Mouse (Mus musculus) thymus, adult 2 months (tissue): ENCODE measurements around the gene Olfr711. TPM values are rescaled to one million over a fixed set of nuclear protein-coding genes. Genes with fewer than 3 reads are reported as not detected.
"Not testable (repeated sequence)": the region's sequence is repeated elsewhere in the genome, so short reads cannot be mapped to it uniquely, and the experiment has no call there.

Experiments
- DNase-seq: peaks from one replicate; pipeline ENCODE4 v3.0.0; 2021
- H3K27ac ChIP-seq: fragments of 200-500 bp; 2 replicates; pipeline ENCODE4 v1.5.1; 2012; ENCODE audit warnings: low read length, control low read depth; ENCODE audit not compliant: control insufficient read depth, insufficient read depth
- H3K27me3 ChIP-seq: fragments of 200-500 bp; 2 replicates; pipeline ENCODE4 v1.6.1; 2012; ENCODE audit warnings: mild to moderate bottlenecking, low read length, moderate library complexity, mixed read lengths; ENCODE audit not compliant: control insufficient read depth, insufficient read depth
- H3K36me3 ChIP-seq: fragments of 200-500 bp; 2 replicates; pipeline ENCODE4 v1.6.1; 2012; ENCODE audit warnings: mild to moderate bottlenecking, low read length, moderate library complexity; ENCODE audit not compliant: control insufficient read depth, insufficient read depth
- H3K4me1 ChIP-seq: fragments of 200-500 bp; replicated peaks from 2 replicates; pipeline ENCODE4 v1.6.1; 2012; ENCODE audit warnings: low read length; ENCODE audit not compliant: control insufficient read depth, insufficient read depth
- H3K4me3 ChIP-seq: fragments of 200-500 bp; 2 replicates; pipeline ENCODE4 v1.5.1; 2012; ENCODE audit warnings: mild to moderate bottlenecking, low read length, control low read depth, moderate library complexity; ENCODE audit not compliant: control insufficient read depth, insufficient read depth
- CTCF ChIP-seq: fragments of 200-500 bp; IDR thresholded peaks from 2 replicates; pipeline ENCODE4 v1.5.1; 2012; ENCODE audit warnings: mild to moderate bottlenecking, control low read depth, low read length, moderate library complexity, borderline replicate concordance; ENCODE audit not compliant: control insufficient read depth, poor library complexity, insufficient read depth; ENCODE audit errors: extremely low read depth
- POLR2A ChIP-seq: fragments of 200-500 bp; IDR thresholded peaks from 2 replicates; pipeline ENCODE4 v1.6.1; 2012; ENCODE audit warnings: mild to moderate bottlenecking, low read length, control low read depth, moderate library complexity; ENCODE audit not compliant: control insufficient read depth, poor library complexity, insufficient read depth; ENCODE audit errors: extremely low read depth
- WGBS: fragments of 180-500 bp; shearing (Covaris S2); methylation state at CpG from one replicate; pipeline ENCODE4 v1.1.7; 2018; 5-methylcytosine and 5-hydroxymethylcytosine counted together
- polyA plus RNA-seq: library from polyadenylated mRNA; depleted of rRNA; stranded (reverse); fragments of >200 nt; gene quantifications from 2 replicates; pipeline ENCODE4 v1.2.3, GENCODE M21; 2012; rRNA removed

The Olfr711 gene
- polyA plus RNA-seq, 1 experiment = not detected

DNA sequence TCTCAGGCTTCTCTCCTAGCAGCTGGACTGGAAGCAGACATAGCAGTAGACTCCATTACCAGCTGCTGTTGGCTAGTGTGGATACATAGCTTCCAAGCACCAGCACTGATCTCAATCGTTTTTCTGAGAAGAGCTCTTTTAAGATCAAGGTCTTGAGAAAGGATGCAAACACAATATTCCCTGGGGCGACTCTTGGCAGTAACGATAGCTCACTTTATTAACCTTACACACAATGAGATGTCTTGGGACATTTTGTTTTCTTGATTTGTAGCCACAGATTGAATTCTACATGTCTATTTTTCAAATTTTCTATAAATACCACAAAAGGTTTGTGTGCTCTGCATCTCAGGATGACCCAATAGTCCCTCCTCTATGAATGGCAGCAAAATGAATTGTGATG, 27.0 kb downstream of the Olfr711 start, which contains the start of gene Olfr710:
Gene Olfr710 (minus strand): TSS at position 101 of the 400 bp plus-strand sequence.
- no peak within 1 kb of the TSS for H3K27ac ChIP-seq
- H3K4me3 ChIP-seq = no peak within 1 kb of the TSS
- no peaks in the 10 kb centered on the region for H3K4me1 ChIP-seq
- no peaks in the 10 kb centered on the region for H3K27me3 ChIP-seq
- TF ChIP-seq CTCF (no peak), POLR2A (no peak)
- DNase-seq = no peak
- no peaks in the 10 kb centered on the region for H3K36me3 ChIP-seq
- 90% methylated on average over 3 of the region's 3 CpGs for WGBS

DNA sequence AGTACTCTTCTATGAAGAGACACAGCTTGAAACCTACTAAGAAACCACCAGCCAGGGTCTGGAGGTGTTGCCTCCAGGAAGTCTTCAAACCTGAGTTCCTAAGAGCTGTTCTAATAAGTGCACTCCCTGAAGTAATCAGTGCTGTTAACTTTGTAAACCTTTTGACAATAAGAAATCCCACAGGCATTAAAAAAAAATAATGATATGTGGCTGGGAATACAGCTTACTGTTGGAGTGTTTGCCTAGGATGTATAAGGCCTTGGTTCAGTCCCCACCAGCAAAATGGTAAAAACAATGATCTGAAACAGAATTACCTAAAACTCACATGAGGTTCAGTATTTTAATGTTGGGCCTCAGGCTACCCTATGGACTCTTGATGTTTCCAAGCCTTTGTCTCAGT, 43.1 kb downstream of the Olfr711 start, which contains the start of gene Olfr709-ps1:
Gene Olfr709-ps1 (minus strand): TSS at position 101 of the 400 bp plus-strand sequence.
- Histone ChIP-seq H3K4me1 (no peaks in the 10 kb centered on the region), H3K27ac (no peak within 1 kb of the TSS), H3K27me3 (no peaks in the 10 kb centered on the region), H3K4me3 (no peak within 1 kb of the TSS), H3K36me3 (no peaks in the 10 kb centered on the region)
- TF ChIP-seq POLR2A (no peak), CTCF (no peak)
- DNase-seq = no peak

DNA sequence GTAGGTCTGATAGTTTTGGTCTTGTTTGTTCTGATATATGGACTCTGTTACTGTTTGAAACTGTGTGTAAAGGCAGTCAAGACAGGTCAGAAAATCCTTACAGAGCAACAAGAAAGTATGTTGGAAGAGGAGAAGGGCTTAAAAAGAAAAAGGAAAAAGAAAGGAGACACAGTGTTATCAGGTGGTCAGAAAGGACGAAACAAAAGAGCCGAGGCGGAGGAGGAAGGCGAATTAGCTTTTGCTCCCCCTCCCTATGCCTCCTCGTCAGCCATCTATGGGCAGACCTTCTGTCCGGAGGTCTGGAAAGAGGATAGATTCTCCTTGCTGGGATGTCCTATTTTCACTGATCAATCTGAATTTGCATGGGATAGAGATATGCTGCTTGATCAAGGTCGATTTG, 54.3 kb downstream of the Olfr711 start:
- H3K4me3 ChIP-seq, H3K27me3 ChIP-seq, H3K4me1 ChIP-seq, DNase-seq, H3K36me3 ChIP-seq, H3K27ac ChIP-seq: not testable (repeated sequence)
- 95% methylated on average over 7 of the region's 7 CpGs for WGBS

Other genes with a start within 250 kb of the Olfr711 start
- not detected in 2 replicates for gene Olfr697, start 233.0 kb downstream of the Olfr711 start, polyA plus RNA-seq
- not detected in 2 replicates for gene Olfr698, start 220.1 kb downstream of the Olfr711 start, polyA plus RNA-seq
- not detected in 2 replicates for gene Olfr699, start 182.3 kb downstream of the Olfr711 start, polyA plus RNA-seq
- not detected in 2 replicates for gene Olfr700, start 166.6 kb downstream of the Olfr711 start, polyA plus RNA-seq
- 0.09 TPM in 1 of 2 replicates, not detected in the other for gene Olfr701, start 161.3 kb downstream of the Olfr711 start, polyA plus RNA-seq
- gene Olfr702, start 141.6 kb downstream of the Olfr711 start, polyA plus RNA-seq = not detected in 2 replicates
- not detected in 2 replicates for gene Olfr703, start 132.1 kb downstream of the Olfr711 start, polyA plus RNA-seq
- not detected in 2 replicates for gene Olfr704, start 112.3 kb downstream of the Olfr711 start, polyA plus RNA-seq
- not detected in 2 replicates for gene Olfr705, start 98.6 kb downstream of the Olfr711 start, polyA plus RNA-seq
- not detected in 2 replicates for gene Olfr706, start 87.3 kb downstream of the Olfr711 start, polyA plus RNA-seq
- gene Olfr707, start 74.2 kb downstream of the Olfr711 start, polyA plus RNA-seq = not detected in 2 replicates
- not detected in 2 replicates for gene Olfr1532-ps1, start 67.5 kb downstream of the Olfr711 start, polyA plus RNA-seq
- not detected in 2 replicates for gene Olfr709-ps1, start 43.2 kb downstream of the Olfr711 start, polyA plus RNA-seq
- not detected in 2 replicates for gene Olfr710, start 27.1 kb downstream of the Olfr711 start, polyA plus RNA-seq
- gene Olfr6, start 11.5 kb downstream of the Olfr711 start, polyA plus RNA-seq = not detected in 2 replicates
- gene Olfr2, start 30.6 kb upstream of the Olfr711 start, polyA plus RNA-seq = not detected in 2 replicates
- not detected in 2 replicates for gene Olfr713, start 55.7 kb upstream of the Olfr711 start, polyA plus RNA-seq
- not detected in 2 replicates for gene Olfr714, start 95.5 kb upstream of the Olfr711 start, polyA plus RNA-seq
- gene Olfr17, start 117.8 kb upstream of the Olfr711 start, polyA plus RNA-seq = not detected in 2 replicates
- gene Olfr715b, start 134.9 kb upstream of the Olfr711 start, polyA plus RNA-seq = not detected in 2 replicates
- not detected in 2 replicates for gene Olfr715, start 155.6 kb upstream of the Olfr711 start, polyA plus RNA-seq
- gene Olfr716, start 162.9 kb upstream of the Olfr711 start, polyA plus RNA-seq = not detected in 2 replicates
- gene Nlrp14, start 191.5 kb upstream of the Olfr711 start, polyA plus RNA-seq = 0.09 TPM in 1 of 2 replicates, not detected in the other
- 0.07 TPM in 1 of 2 replicates, not detected in the other for gene Rbmxl2, start 234.0 kb upstream of the Olfr711 start, polyA plus RNA-seq